Mouse (Mus musculus) CH12.LX (cell line): ENCODE results near the gene Pik3r2. TPM values are rescaled to one million over a fixed set of nuclear protein-coding genes. Genes with fewer than 3 reads are reported as not detected.

ENCODE experiments used
- DNase-seq: peaks from one replicate; pipeline ENCODE4 v3.0.0-alpha.2; 2013; ENCODE audit errors: extremely low read depth
- H3K27ac ChIP-seq: 2 replicates; pipeline ENCODE4 v1.5.1; 2012; ENCODE audit warnings: low read depth, mild to moderate bottlenecking, control low read depth, moderate library complexity; ENCODE audit not compliant: insufficient read depth
- H3K27me3 ChIP-seq: replicated peaks from 2 replicates; pipeline ENCODE3; 2012; ENCODE audit warnings: inconsistent platforms
- H3K36me3 ChIP-seq, 2 experiments: replicated peaks in 1 of 2; 2 replicates each; pipeline versions ENCODE3 to v1.6.1; 2012; ENCODE audit warnings: inconsistent platforms in 1 of 2, low read length in 1 of 2, mild to moderate bottlenecking in 1 of 2, mixed read lengths in 1 of 2, moderate library complexity in 1 of 2; ENCODE audit not compliant: control insufficient read depth in 1 of 2, insufficient read depth in 1 of 2
- H3K4me1 ChIP-seq, 2 experiments: 2 replicates each; pipeline ENCODE4 v1.6.1; 2012; ENCODE audit warnings: inconsistent platforms in 1 of 2, moderate library complexity in 1 of 2; ENCODE audit not compliant: insufficient read depth in 2 of 2, control insufficient read depth in 1 of 2
- H3K4me2 ChIP-seq: 2 replicates; pipeline ENCODE4 v1.6.1; 2012; ENCODE audit warnings: low read depth, mild to moderate bottlenecking, control low read depth; ENCODE audit not compliant: poor library complexity, insufficient read depth, severe bottlenecking
- H3K4me3 ChIP-seq, 3 experiments: fragments of 150-350 bp in 1 of 3; sonication (generic) in 1 of 3; replicated peaks in 1 of 3; 2 replicates each; pipeline versions ENCODE3 to v1.5.1; 2011 to 2012; ENCODE audit warnings: low read depth in 2 of 3, low read length in 2 of 3, mild to moderate bottlenecking in 2 of 3, moderate library complexity in 2 of 3, control low read depth in 1 of 3, improper control_type of control experiment in 1 of 3, inconsistent platforms in 1 of 3, mixed read lengths in 1 of 3; ENCODE audit not compliant: poor library complexity in 1 of 3
- H3K79me2 ChIP-seq: replicated peaks from 2 replicates; pipeline ENCODE4 v1.6.1; 2012; ENCODE audit warnings: mild to moderate bottlenecking, moderate library complexity; ENCODE audit not compliant: control insufficient read depth, poor library complexity, insufficient read depth, severe bottlenecking; ENCODE audit errors: extremely low read depth
- H3K9ac ChIP-seq: 2 replicates; pipeline ENCODE4 v1.6.1; 2012; ENCODE audit warnings: low read depth, mild to moderate bottlenecking, control low read depth, moderate library complexity; ENCODE audit not compliant: insufficient read depth
- H3K9me3 ChIP-seq: replicated peaks from 2 replicates; pipeline ENCODE3; 2012; ENCODE audit warnings: low read length, inconsistent platforms, mixed read lengths
- BHLHE40 ChIP-seq: IDR thresholded peaks from 2 replicates; pipeline ENCODE4 v1.6.1; 2011; ENCODE audit warnings: mild to moderate bottlenecking, low read depth, low read length, improper control_type of control experiment
- CHD1 ChIP-seq: IDR thresholded peaks from 2 replicates; pipeline ENCODE4 v1.6.1; 2012; ENCODE audit warnings: low read depth, low read length, improper control_type of control experiment, inconsistent platforms
- CTCF ChIP-seq, 2 experiments: IDR thresholded peaks in 1 of 2; conservative IDR thresholded peaks in 1 of 2; 2 replicates each; pipeline ENCODE4 v1.5.1; 2011 to 2012; ENCODE audit warnings: low read depth in 2 of 2, low read length in 2 of 2, improper control_type of control experiment in 1 of 2, inconsistent platforms in 1 of 2, mild to moderate bottlenecking in 1 of 2, moderate library complexity in 1 of 2
- E2F4 ChIP-seq: IDR thresholded peaks from 2 replicates; pipeline ENCODE4 v1.6.1; 2011; ENCODE audit warnings: low read depth, low read length, improper control_type of control experiment; ENCODE audit not compliant: insufficient replicate concordance
- EP300 ChIP-seq: IDR thresholded peaks from 2 replicates; pipeline ENCODE4 v1.6.1; 2011; ENCODE audit warnings: low read length, improper control_type of control experiment
- ETS1 ChIP-seq: conservative IDR thresholded peaks from 2 replicates; pipeline ENCODE4 v1.6.1; 2012; ENCODE audit warnings: low read depth, mild to moderate bottlenecking, inconsistent platforms, low read length, improper control_type of control experiment, moderate library complexity
- GABPA ChIP-seq: IDR thresholded peaks from 2 replicates; pipeline ENCODE4 v1.6.1; 2012; ENCODE audit warnings: low read depth, low read length, improper control_type of control experiment, inconsistent platforms; ENCODE audit not compliant: insufficient replicate concordance
- HCFC1 ChIP-seq: IDR thresholded peaks from 2 replicates; pipeline ENCODE4 v1.6.1; 2012; ENCODE audit warnings: low read depth, mild to moderate bottlenecking, inconsistent platforms, low read length, improper control_type of control experiment
- JUND ChIP-seq: conservative IDR thresholded peaks from 2 replicates; pipeline ENCODE4 v1.6.1; 2011; ENCODE audit warnings: low read depth, low read length, improper control_type of control experiment
- MAFK ChIP-seq: IDR thresholded peaks from 2 replicates; pipeline ENCODE4 v1.6.1; 2011; ENCODE audit warnings: low read length, improper control_type of control experiment; ENCODE audit not compliant: insufficient replicate concordance
- MAZ ChIP-seq: IDR thresholded peaks from 2 replicates; pipeline ENCODE4 v1.6.1; 2012; ENCODE audit warnings: low read depth, mild to moderate bottlenecking, inconsistent platforms, low read length, improper control_type of control experiment, moderate library complexity
- MEF2A ChIP-seq: IDR thresholded peaks from 2 replicates; pipeline ENCODE4 v1.6.1; 2014; ENCODE audit warnings: low read depth, mild to moderate bottlenecking, inconsistent platforms, low read length, improper control_type of control experiment, borderline replicate concordance
- RCOR1 ChIP-seq: conservative IDR thresholded peaks from 2 replicates; pipeline ENCODE4 v1.6.1; 2012; ENCODE audit warnings: low read depth, mild to moderate bottlenecking, inconsistent platforms, low read length, improper control_type of control experiment
- SIN3A ChIP-seq: IDR thresholded peaks from 2 replicates; pipeline ENCODE4 v1.6.1; 2012; ENCODE audit warnings: low read length, improper control_type of control experiment, inconsistent platforms
- SMC3 ChIP-seq: IDR thresholded peaks from 2 replicates; pipeline ENCODE4 v1.6.1; 2011; ENCODE audit warnings: low read depth, low read length, improper control_type of control experiment
- TBP ChIP-seq: conservative IDR thresholded peaks from 2 replicates; pipeline ENCODE4 v1.6.1; 2011; ENCODE audit warnings: low read depth, low read length, improper control_type of control experiment
- ZKSCAN1 ChIP-seq: IDR thresholded peaks from 2 replicates; pipeline ENCODE4 v1.6.1; 2012; ENCODE audit warnings: low read depth, inconsistent platforms, low read length, improper control_type of control experiment, borderline replicate concordance
- ZNF384 ChIP-seq: IDR thresholded peaks from 2 replicates; pipeline ENCODE4 v1.6.1; 2012; ENCODE audit warnings: low read depth, low read length, improper control_type of control experiment, inconsistent platforms
- dilution Hi-C: fragments of 300-500 bp; cut with MboI; formaldehyde crosslinking; loops from 2 replicates; pipeline ENCODE4 v1.14.3; 2020; ENCODE audit warnings: low sequenced_read_pairs; ENCODE audit not compliant: extremely low pct_unique_long_range_greater_than_20kb, extremely low pct_ligation_motif_present
- in situ Hi-C: fragments of 300-500 bp; cut with MboI; formaldehyde crosslinking; loops from 3 replicates; pipeline ENCODE4 v1.14.3; 2019; ENCODE audit warnings: low sequenced_read_pairs, low pct_ligation_motif_present, low pct_unique_long_range_greater_than_20kb, mixed read lengths
- polyA plus RNA-seq: library from polyadenylated mRNA; unstranded; fragments of >175 nt; gene quantifications from 2 replicates; pipeline ENCODE4 v1.2.1, GENCODE M21; 2012; ENCODE audit warnings: low read depth; ENCODE audit not compliant: insufficient read length
- total RNA-seq, 2 experiments: library from RNA; depleted of rRNA; stranded (reverse); fragments of 300-350 nt in 1 of 2; fragments of >200 nt in 1 of 2; gene quantifications; 2 replicates each; pipeline ENCODE4 v1.2.3; 2012 to 2014

Gene Pik3r2
- total and polyA plus RNA-seq, 3 experiments: 13.8 to 45.9 (median 25.8) TPM

DNA sequence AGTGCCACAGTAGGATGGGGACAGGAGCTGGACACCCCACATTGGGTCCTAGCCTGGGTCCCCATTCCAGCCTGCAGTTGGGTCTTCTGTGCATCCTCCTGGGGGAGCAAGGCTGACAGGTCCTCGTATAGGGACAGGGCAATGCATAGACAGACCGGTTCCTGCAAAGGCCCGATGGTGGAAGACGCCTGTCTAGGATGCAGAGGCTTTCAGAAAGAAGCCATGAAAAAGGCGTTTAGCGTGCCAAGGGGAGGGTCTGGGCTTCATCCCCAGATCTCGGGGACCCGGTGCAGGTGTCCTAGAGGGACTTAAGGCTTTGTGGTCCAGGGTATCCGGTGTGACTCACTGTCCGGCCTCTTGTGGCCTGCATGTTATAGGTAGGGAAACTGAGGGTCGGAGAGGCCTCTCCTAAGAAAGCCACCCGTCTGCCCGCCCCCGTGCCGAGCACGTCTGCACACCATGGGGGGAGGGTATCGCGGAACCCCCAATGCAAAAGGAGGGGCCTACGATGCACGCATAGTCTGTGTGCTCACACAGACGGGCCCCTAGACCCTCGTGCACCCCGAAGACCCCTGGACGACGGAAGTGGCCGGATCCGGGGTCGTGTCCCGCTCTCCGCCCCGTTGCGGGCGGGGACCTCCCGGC is 540 bp downstream of the Pik3r2 start:
- peak overlapping the region; percentile 18 for H3K27ac ChIP-seq
- peaks cover 7% of the 10 kb centered on the region; the same call in 1 of the 2 replicates for H3K79me2 ChIP-seq
- H3K4me1 ChIP-seq: peaks cover 48 to 63% of the 10 kb centered on the region in 2 experiments
- H3K9ac ChIP-seq: peak overlapping the region; percentile 67
- H3K36me3 ChIP-seq: peaks cover 42 to 66% of the 10 kb centered on the region in 2 experiments
- in situ Hi-C loops: no loop called here
- no peaks in the 10 kb centered on the region for H3K27me3 ChIP-seq
- no peak for DNase-seq
- peak overlapping the region; percentile 84 to 93 (median 92) for H3K4me3 ChIP-seq
- H3K4me2 ChIP-seq: peak overlapping the region; percentile 78
- TF ChIP-seq E2F4 (no peak), MEF2A (no peak), HCFC1 (no peak), ZKSCAN1 (no peak), CHD1 (0 out of 2 replicates have a peak, but pooled peaks have one; percentile 33), SIN3A (peak; percentile 29; the same call in 1 of the 2 replicates), BHLHE40 (peak; percentile 77), EP300 (no peak), RCOR1 (0 out of 2 replicates have a peak, but pooled peaks have one; percentile 14)
- dilution Hi-C loops: no loop called here
- H3K9me3 ChIP-seq: no peaks in the 10 kb centered on the region

DNA sequence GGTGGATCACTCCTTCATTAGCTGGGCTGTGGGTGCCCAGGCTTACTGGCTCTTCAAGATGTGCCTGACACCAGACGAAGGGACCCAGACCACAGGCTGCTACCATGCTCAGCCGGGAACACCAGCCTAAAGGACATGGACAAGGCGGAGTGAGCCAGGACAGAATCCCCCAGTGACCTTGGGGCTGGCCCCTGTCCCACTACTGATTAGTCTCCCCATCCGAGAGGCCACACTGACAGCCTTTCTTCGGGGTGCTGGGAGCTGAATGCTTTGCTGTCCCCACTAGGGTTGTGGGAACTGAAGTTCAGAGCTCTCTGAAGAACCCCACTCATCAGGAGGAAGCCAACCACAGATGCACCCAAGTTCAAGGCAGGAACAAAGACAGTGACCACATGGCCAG is 1.3 kb downstream of the Pik3r2 start:
- Histone ChIP-seq H3K27me3 (no peaks in the 10 kb centered on the region), H3K79me2 (peaks cover 7% of the 10 kb centered on the region; the same call in 1 of the 2 replicates), H3K9ac (peak overlapping the region; percentile 67), H3K4me2 (peak overlapping the region; percentile 78), H3K4me1 (peaks cover 48 to 63% of the 10 kb centered on the region in 2 experiments), H3K4me3 (no peak overlapping the region), H3K27ac (peak overlapping the region; percentile 83), H3K36me3 (peaks cover 42 to 66% of the 10 kb centered on the region in 2 experiments)
- no peak for DNase-seq
- in situ Hi-C loops: no loop called here
- no peak for TF ChIP-seq BHLHE40
- TF ChIP-seq TBP: no peak
- no peak for TF ChIP-seq ETS1
- TF ChIP-seq JUND: no peak
- TF ChIP-seq GABPA: no peak
- TF ChIP-seq ZKSCAN1: no peak
- TF ChIP-seq MAZ: no peak
- no peak for TF ChIP-seq MAFK
- TF ChIP-seq CHD1: no peak
- TF ChIP-seq CTCF (conservative IDR thresholded peaks at IDR 0.05 in 1 of 2, IDR thresholded peaks at IDR 0.05 in 1 of 2; ENCODE audit: low read depth in 2 of 2, low read length in 2 of 2): no peak
- no peak for TF ChIP-seq MEF2A
- no peak for TF ChIP-seq ZNF384
- no peak for TF ChIP-seq EP300
- TF ChIP-seq SMC3: no peak
- no peak for TF ChIP-seq HCFC1
- TF ChIP-seq, all 38 proteins: peak for 0
- no peaks in the 10 kb centered on the region for H3K9me3 ChIP-seq
- dilution Hi-C loops: no loop called here
